Mouse (Mus musculus) embryonic facial prominence, embryonic 14.5 days (tissue): ENCODE data around the gene Lrp2. TPM values are rescaled to one million over a fixed set of nuclear protein-coding genes. Genes with fewer than 3 reads are reported as not detected.

Source experiments
- ATAC-seq: fragments of 200-750 bp; cut with Nextera tagmentation; 2 replicates; pipeline ENCODE4 v1.8.0; 2017; ENCODE audit warnings: low read depth, moderate number of reproducible peaks, moderate TSS enrichment
- DNase-seq: peaks from one replicate; pipeline ENCODE4 v3.0.0-alpha.2; 2015; ENCODE audit warnings: low spot score
- H3K27ac ChIP-seq: fragments of 300-500 bp; sonication (generic); replicated peaks from 2 replicates; pipeline ENCODE4 v1.5.1; 2014; ENCODE audit warnings: low read depth, mild to moderate bottlenecking, low read length, moderate library complexity
- H3K27me3 ChIP-seq: fragments of 300-500 bp; sonication (generic); replicated peaks from 2 replicates; pipeline ENCODE4 v1.6.1; 2014; ENCODE audit warnings: low read length; ENCODE audit not compliant: control insufficient read depth, insufficient read depth
- H3K36me3 ChIP-seq: fragments of 300-500 bp; sonication (generic); 2 replicates; pipeline ENCODE4 v1.6.1; 2014; ENCODE audit warnings: low read length, mixed read lengths; ENCODE audit not compliant: control insufficient read depth, insufficient read depth
- H3K4me1 ChIP-seq: fragments of 300-500 bp; sonication (generic); 2 replicates; pipeline ENCODE4 v1.6.1; 2014; ENCODE audit warnings: antibody characterized with exemption, low read length; ENCODE audit not compliant: control insufficient read depth, insufficient read depth
- H3K4me2 ChIP-seq: fragments of 300-500 bp; sonication (generic); 2 replicates; pipeline ENCODE4 v1.6.1; 2014; ENCODE audit warnings: low read depth, mild to moderate bottlenecking, low read length, moderate library complexity, mixed read lengths
- H3K4me3 ChIP-seq: fragments of 300-500 bp; sonication (generic); 2 replicates; pipeline ENCODE4 v1.5.1; 2014; ENCODE audit warnings: low read depth, mild to moderate bottlenecking, low read length
- H3K9ac ChIP-seq: fragments of 300-500 bp; sonication (generic); 2 replicates; pipeline ENCODE4 v1.6.1; 2014; ENCODE audit warnings: low read depth, mild to moderate bottlenecking, low read length, moderate library complexity, mixed read lengths
- H3K9me3 ChIP-seq: fragments of 300-500 bp; sonication (generic); 2 replicates; pipeline ENCODE4 v1.6.1; 2016; ENCODE audit warnings: low read length; ENCODE audit not compliant: control insufficient read depth
- WGBS: fragments of 180-500 bp; shearing (Covaris S2); extraction: QIAGEN DNeasy Blood & Tissue Kit; methylation state at CpG from one replicate; pipeline ENCODE4 v1.1.7; 2014; 5-methylcytosine and 5-hydroxymethylcytosine counted together
- polyA plus RNA-seq: library from polyadenylated mRNA; unstranded; fragments of >200 nt; fragmentation: Nextera tagmentation; extraction: Ambion mirVana; gene quantifications from 2 replicates; pipeline ENCODE4 v1.2.1, GENCODE M21; 2014

The Lrp2 gene
- polyA plus RNA-seq, 1 experiment from 2014 or later: 1.3 TPM

DNA sequence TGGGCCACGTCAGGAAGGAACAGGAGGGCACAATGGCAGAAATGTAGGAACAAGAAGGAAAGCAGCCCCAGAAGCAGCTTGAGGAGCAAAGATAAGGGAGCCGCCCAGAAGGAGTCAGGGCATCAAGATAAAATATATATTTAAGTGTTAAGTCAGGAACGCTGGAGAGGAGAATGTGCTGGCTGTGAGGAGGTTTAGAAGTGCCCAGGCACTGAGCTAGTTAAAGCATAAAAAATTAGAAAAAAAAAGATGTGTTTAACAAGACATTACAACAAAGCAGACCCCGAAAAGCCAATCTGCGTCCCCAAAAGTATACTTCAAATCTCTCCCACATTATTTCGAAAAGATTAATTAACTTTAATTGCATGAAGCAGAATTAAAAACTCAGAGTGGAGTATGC, 122.3 kb downstream of the Lrp2 start:
- Histone ChIP-seq H3K4me3 (no peak overlapping the region), H3K4me2 (no peak overlapping the region), H3K36me3 (no peaks in the 10 kb centered on the region), H3K27ac (no peak overlapping the region), H3K9ac (no peak overlapping the region), H3K9me3 (no peaks in the 10 kb centered on the region), H3K4me1 (no peaks in the 10 kb centered on the region), H3K27me3 (no peaks in the 10 kb centered on the region)
- 80% methylated on average over 6 of the region's 6 CpGs for WGBS
- no peak for ATAC-seq
- DNase-seq: no peak

- H3K9me3 ChIP-seq: no peaks in the 10 kb centered on the region
- H3K4me1 ChIP-seq: no peaks in the 10 kb centered on the region
- no peak for ATAC-seq
- H3K36me3 ChIP-seq: no peaks in the 10 kb centered on the region
- no peak for DNase-seq
- H3K9ac ChIP-seq: no peak overlapping the region
- H3K27me3 ChIP-seq: no peaks in the 10 kb centered on the region
- H3K4me3 ChIP-seq: no peak overlapping the region
- no peak overlapping the region for H3K27ac ChIP-seq
- H3K4me2 ChIP-seq: no peak overlapping the region
- WGBS: 91% methylated on average over 17 of the region's 17 CpGs
Observed at GRCm38 (mm10) chr2:69459481-69459880, 126.4 kb downstream of the Lrp2 start.

DNA sequence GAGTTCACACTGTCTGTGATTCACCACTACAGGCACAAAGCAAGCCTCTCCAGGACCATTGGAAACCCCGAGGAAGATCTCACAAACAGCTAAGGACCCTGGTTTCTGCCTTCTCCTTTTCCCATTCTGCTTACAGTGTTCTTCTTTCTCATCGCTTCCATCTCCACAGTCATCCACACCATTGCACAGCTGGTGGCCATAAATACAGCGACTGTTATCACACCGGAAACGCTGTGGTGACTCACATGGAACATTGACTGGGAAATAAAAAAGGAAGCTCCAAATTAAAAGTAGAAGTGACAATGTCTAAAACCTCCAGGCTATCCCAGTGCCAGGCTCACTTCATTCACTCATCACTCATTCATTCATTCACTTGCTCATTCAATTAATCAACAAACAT, 134.7 kb downstream of the Lrp2 start:
- H3K4me2 ChIP-seq: no peak overlapping the region
- DNase-seq (no peak), ATAC-seq (no peak)
- H3K27ac ChIP-seq: no peak overlapping the region
- H3K9ac ChIP-seq: no peak overlapping the region
- no peaks in the 10 kb centered on the region for H3K9me3 ChIP-seq
- no peak overlapping the region for H3K4me3 ChIP-seq
- H3K36me3 ChIP-seq: no peaks in the 10 kb centered on the region
- no peaks in the 10 kb centered on the region for H3K4me1 ChIP-seq
- H3K27me3 ChIP-seq: no peaks in the 10 kb centered on the region
- 90% methylated on average over 5 of the region's 5 CpGs for WGBS

DNA sequence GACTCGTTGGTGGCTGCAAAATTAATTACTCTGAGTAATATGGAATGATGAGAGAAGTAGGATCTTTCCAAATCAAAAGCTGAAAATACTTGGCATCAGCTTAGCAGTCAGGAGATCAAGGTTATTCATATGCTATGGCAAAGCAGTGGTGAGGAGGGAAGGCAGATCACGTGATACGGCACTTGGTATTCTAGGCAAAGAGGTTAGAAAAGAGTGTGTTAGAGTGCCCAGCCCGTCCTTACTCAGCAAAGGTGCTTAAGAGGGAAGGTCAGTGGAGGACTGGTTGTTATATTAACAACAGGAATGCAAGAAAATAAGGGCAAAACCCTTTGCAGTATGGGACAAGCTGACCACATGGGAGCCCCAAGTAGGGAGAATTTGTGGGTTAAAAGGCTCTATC, 137.3 kb downstream of the Lrp2 start:
- no peak overlapping the region for H3K9ac ChIP-seq
- H3K9me3 ChIP-seq: no peaks in the 10 kb centered on the region
- DNase-seq: no peak
- no peak overlapping the region for H3K4me3 ChIP-seq
- no peak overlapping the region for H3K4me2 ChIP-seq
- H3K27me3 ChIP-seq: no peaks in the 10 kb centered on the region
- ATAC-seq: no peak
- H3K27ac ChIP-seq: no peak overlapping the region
- no peaks in the 10 kb centered on the region for H3K4me1 ChIP-seq
- 86% methylated on average over 4 of the region's 4 CpGs for WGBS
- no peaks in the 10 kb centered on the region for H3K36me3 ChIP-seq

DNA sequence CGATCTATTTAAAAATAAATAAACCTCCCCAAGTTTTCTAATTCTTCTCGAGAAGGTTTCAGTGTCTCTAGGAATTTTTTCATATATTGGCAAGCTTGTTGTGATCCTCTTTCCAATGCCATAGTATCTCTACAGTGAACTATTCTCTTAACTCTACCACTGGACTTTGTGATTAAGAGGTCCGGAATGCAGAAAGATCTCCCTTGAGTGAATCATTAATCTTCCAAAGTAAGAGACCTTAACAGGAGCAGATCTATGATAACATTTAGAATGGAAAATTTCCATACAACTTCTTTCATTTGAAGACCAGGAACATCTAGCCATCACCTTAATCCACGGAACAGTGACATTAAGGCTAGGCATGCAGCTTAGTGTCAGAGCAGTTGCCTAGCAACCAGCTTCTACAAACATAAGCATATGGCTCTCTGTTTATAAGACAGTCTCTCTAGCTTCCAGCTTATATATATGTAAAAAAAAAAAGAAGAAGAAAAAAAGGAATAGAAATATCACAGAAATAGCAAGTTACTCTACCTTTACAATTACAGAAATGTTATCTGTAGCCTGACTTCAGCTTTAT, 139.9 kb downstream of the Lrp2 start:
- Histone ChIP-seq H3K9ac (no peak overlapping the region), H3K27ac (no peak overlapping the region), H3K36me3 (no peaks in the 10 kb centered on the region), H3K4me3 (no peak overlapping the region), H3K4me1 (no peaks in the 10 kb centered on the region), H3K4me2 (no peak overlapping the region), H3K9me3 (no peaks in the 10 kb centered on the region), H3K27me3 (no peaks in the 10 kb centered on the region)
- no peak for ATAC-seq
- WGBS: 70% methylated on average over 4 of the region's 4 CpGs
- peak; percentile 61 for DNase-seq

DNA sequence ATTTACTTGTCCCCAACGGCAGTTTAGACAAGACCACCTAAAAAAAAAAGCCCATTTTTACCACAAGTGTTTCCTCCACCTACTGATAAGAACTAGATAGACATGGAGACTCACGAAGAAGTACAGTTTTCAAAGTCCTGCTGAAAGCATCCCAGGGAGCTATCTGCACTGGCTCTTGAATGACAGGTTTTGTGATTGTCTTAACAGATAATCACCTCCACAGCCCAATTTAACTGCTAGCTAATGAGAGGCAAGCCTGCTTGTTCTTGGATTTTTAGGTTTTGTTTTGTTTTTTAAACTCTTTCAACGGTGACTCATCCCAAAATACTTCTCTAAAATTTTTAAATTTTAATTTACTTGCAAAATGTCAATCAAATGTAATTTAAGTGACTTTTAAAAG, 144.2 kb downstream of the Lrp2 start:
- no peak for ATAC-seq
- Histone ChIP-seq H3K9ac (no peak overlapping the region), H3K36me3 (no peaks in the 10 kb centered on the region), H3K27ac (no peak overlapping the region), H3K27me3 (no peaks in the 10 kb centered on the region), H3K4me3 (no peak overlapping the region), H3K9me3 (no peaks in the 10 kb centered on the region), H3K4me2 (no peak overlapping the region), H3K4me1 (no peaks in the 10 kb centered on the region)
- peak; percentile 13 for DNase-seq
- WGBS: 48% methylated on average over 3 of the region's 3 CpGs

DNA sequence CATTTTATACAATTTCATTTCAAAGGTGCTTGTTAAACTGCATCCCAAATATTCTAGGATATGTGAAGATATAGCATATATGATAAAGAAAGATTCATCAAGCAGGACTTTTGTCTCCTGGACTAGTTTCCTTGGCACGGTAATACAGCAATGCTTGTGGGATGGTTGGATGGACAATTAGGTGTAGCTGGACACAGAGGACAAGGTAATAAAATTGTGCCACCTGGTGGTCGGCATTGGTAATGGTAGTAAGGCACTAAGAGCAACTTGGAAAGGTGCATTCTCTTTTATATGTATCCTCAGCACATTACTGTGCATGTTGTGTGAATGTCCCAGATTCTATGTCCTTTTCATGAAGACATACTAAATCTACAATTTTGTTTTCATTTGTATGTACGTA, 157.7 kb downstream of the Lrp2 start:
- Histone ChIP-seq H3K36me3 (no peaks in the 10 kb centered on the region), H3K4me3 (no peak overlapping the region), H3K9me3 (no peaks in the 10 kb centered on the region), H3K4me2 (no peak overlapping the region), H3K27me3 (no peaks in the 10 kb centered on the region), H3K27ac (no peak overlapping the region), H3K9ac (no peak overlapping the region), H3K4me1 (no peaks in the 10 kb centered on the region)
- ATAC-seq: peak; percentile 47; the same call in 1 of the 2 replicates
- WGBS: 30% methylated on average over 3 of the region's 3 CpGs
- peak; percentile 68 for DNase-seq

DNA sequence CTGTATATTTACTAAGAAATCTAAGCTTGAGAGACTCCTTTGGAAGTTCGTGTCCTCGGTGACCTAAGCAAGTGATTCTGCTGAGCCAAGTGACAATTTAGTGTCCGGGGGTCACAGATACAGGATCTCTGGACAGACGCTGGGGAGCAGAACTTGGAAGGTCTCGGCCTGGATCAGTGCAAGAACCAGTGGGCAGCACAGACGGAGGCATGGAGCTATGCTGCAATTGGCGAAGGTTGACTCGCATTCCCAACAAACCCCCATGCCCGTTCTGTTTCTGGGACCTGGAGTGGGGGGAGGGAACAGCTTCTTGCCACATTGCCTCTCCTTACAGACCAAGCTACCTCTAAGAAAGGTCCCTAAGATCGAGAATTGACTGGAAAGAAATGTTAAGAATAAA, 158.7 kb downstream of the Lrp2 start:
- ATAC-seq (no peak), DNase-seq (no peak)
- H3K4me1 ChIP-seq: no peaks in the 10 kb centered on the region
- H3K36me3 ChIP-seq: no peaks in the 10 kb centered on the region
- H3K4me2 ChIP-seq: no peak overlapping the region
- no peaks in the 10 kb centered on the region for H3K9me3 ChIP-seq
- H3K9ac ChIP-seq: no peak overlapping the region
- H3K27me3 ChIP-seq: no peaks in the 10 kb centered on the region
- H3K27ac ChIP-seq: no peak overlapping the region
- WGBS: 81% methylated on average over 10 of the region's 10 CpGs
- H3K4me3 ChIP-seq: no peak overlapping the region

DNA sequence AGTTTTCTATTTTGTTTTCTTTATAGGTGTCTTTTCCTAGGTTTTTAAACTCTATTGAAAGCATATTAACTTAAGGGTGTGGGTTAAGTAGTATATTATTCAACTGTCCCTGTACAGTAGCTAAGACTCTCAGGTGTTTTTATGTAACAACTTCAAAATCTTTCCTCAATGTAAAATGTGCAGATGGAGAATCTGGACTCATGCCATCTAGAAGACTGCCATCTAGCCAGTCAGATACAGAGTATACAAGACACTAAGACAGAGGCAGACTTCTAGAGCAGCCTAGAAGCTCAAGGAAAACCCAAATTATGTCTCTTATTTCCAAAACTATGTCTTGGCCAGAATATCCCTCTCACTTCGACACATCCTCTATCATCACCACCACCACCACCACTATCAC, 159.8 kb downstream of the Lrp2 start:
- no peaks in the 10 kb centered on the region for H3K9me3 ChIP-seq
- DNase-seq: no peak
- no peak overlapping the region for H3K9ac ChIP-seq
- no peaks in the 10 kb centered on the region for H3K27me3 ChIP-seq
- 80% methylated on average over 1 of the region's 1 CpGs for WGBS
- no peak for ATAC-seq
- H3K36me3 ChIP-seq: no peaks in the 10 kb centered on the region
- no peak overlapping the region for H3K4me2 ChIP-seq
- no peak overlapping the region for H3K27ac ChIP-seq
- H3K4me3 ChIP-seq: no peak overlapping the region
- no peaks in the 10 kb centered on the region for H3K4me1 ChIP-seq
